In the genomic region with DNA sequence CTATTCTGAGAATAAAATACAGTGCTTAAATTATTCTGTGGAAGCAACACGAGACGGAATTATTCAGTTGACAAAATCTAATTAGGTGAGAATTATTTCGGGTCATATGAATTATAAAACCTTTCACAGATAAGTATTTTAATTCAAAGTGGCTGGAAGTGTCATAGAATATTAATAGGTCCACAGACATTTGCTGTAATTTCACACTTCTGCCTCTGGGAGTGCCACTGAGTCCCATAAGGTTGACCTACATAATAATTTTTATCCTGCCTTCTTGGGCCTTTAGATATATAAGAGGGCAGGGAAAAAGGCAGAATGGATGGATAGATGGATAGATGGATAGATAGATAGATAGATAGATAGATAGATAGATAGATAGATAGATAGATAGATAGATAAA, we compare ENCODE assay signal across 19 mouse cellular contexts.
DNase-seq lines count a peak whose midpoint lies in the region; ATAC-seq and TF ChIP-seq lines count a peak whose summit lies in the region.
"Had no signal": no experiment of that assay in that cellular context is flagged by ENCODE, and none has a peak within 500 bp of the region (broad histone marks: within the 10 kb centered on the region; RNA-seq: fewer than 3 reads in every experiment).

No protein-coding gene starts in this region.

- DNase-seq in gastrocnemius, adult 2 months: no peak
- DNase-seq in gastrocnemius, adult 8-10 months (ENCODE audit: low spot score in 2 of 2): no peak
- no peak for DNase-seq in left cerebral cortex, adult 2 months (ENCODE audit: extremely low spot score in 1 of 2, low spot score in 2 of 2)
- no peak for DNase-seq in left cerebral cortex, adult 11 months (ENCODE audit: low spot score)
- DNase-seq in right cerebral cortex, postnatal 14 days: no peak
- DNase-seq: adrenal gland, postnatal 25 days; cerebellum, adult 18-20 months; cerebellum, postnatal 25 days; gastrocnemius, postnatal 36 days; heart, postnatal 10 days; left cerebral cortex, postnatal 4 days; liver; lung, adult 18-20 months; thymus, postnatal 25 days had no signal

- H3K4me3 ChIP-seq in gastrocnemius, adult 2 months: no peak overlapping the region
- no peak overlapping the region for H3K4me3 ChIP-seq in left cerebral cortex, adult 2 months
- H3K4me3 ChIP-seq in E14TG2a.4 (replicated peaks; ENCODE audit: low read length): no peak overlapping the region
- H3K4me3 ChIP-seq: embryonic facial prominence, embryonic 15.5 days; hindbrain, embryonic 12.5 days had no signal

- no peaks in the 10 kb centered on the region for H3K27me3 ChIP-seq in E14TG2a.4 (ENCODE audit: insufficient read depth, low read length)
- H3K27me3 ChIP-seq: embryonic facial prominence, embryonic 15.5 days; hindbrain, embryonic 12.5 days had no signal

- no peaks in the 10 kb centered on the region for H3K36me3 ChIP-seq in E14TG2a.4 (ENCODE audit: insufficient read depth, low read length)
- H3K36me3 ChIP-seq: embryonic facial prominence, embryonic 15.5 days; hindbrain, embryonic 12.5 days had no signal

- no peaks in the 10 kb centered on the region for H3K9me3 ChIP-seq in E14TG2a.4 (ENCODE audit: low read length)
- H3K9me3 ChIP-seq: embryonic facial prominence, embryonic 15.5 days; hindbrain, embryonic 12.5 days had no signal

- H3K27ac ChIP-seq in gastrocnemius, adult 2 months: no peak overlapping the region
- H3K27ac ChIP-seq in left cerebral cortex, adult 2 months: no peak overlapping the region
- H3K27ac ChIP-seq: embryonic facial prominence, embryonic 15.5 days; macrophage had no signal

- peak; percentile 57; the same call in 1 of the 2 replicates for ATAC-seq in megakaryocyte progenitor cell, adult 5-6 weeks (replicated peaks; ENCODE audit: poor library complexity)

- TF ChIP-seq CTCF in gastrocnemius, adult 2 months (IDR thresholded peaks at IDR 0.05): peak; percentile 35; the same call in 1 of the 2 replicates
- TF ChIP-seq CTCF in left cerebral cortex, adult 2 months (IDR thresholded peaks at IDR 0.05): peak; percentile 37
- TF ChIP-seq CTCF in E14TG2a.4 (conservative IDR thresholded peaks at IDR 0.05; ENCODE audit: low read length): peak; percentile 30

- intact Hi-C loops in gastrocnemius, adult 2 months (cut with DNase I): no loop called here
- intact Hi-C loops in left cerebral cortex, adult 2 months (cut with DNase I): no loop called here

- H3K4me1 ChIP-seq in E14TG2a.4 (replicated peaks; ENCODE audit: low read depth, low read length): no peaks in the 10 kb centered on the region
